Mouse (Mus musculus) cerebellum, adult 2 months (tissue): ENCODE measurements around the gene Socs4.

ENCODE experiments used
- CTCF ChIP-seq: fragments of 200-500 bp; IDR thresholded peaks from 2 replicates; pipeline ENCODE4 v1.5.1; 2011; ENCODE audit warnings: low read depth, mild to moderate bottlenecking, control low read depth, low read length, moderate library complexity, borderline replicate concordance; ENCODE audit not compliant: insufficient read depth
- POLR2A ChIP-seq: fragments of 200-500 bp; IDR thresholded peaks from 2 replicates; pipeline ENCODE4 v1.6.1; 2011; ENCODE audit warnings: low read length, control low read depth, borderline replicate concordance; ENCODE audit not compliant: insufficient read depth

GRCm38 (mm10) chr14:47327347-47327746, 50.6 kb downstream of the Socs4 start:
- TF ChIP-seq POLR2A (no peak), CTCF (no peak)
